Mouse (Mus musculus): Measurements from ENCODE around the gene Cnpy1.

The Cnpy1 gene

GRCm38 (mm10) chr5:28239829-28240228 lies 5.8 kb downstream of the Cnpy1 start:
- DNase-seq (ENCODE audit: low read depth, low spot score), result no peak

- DNase-seq (ENCODE audit: low read depth, low spot score), result no peak
Observed at GRCm38 (mm10) chr5:28238876-28239275, 6.7 kb downstream of the Cnpy1 start.

DNA sequence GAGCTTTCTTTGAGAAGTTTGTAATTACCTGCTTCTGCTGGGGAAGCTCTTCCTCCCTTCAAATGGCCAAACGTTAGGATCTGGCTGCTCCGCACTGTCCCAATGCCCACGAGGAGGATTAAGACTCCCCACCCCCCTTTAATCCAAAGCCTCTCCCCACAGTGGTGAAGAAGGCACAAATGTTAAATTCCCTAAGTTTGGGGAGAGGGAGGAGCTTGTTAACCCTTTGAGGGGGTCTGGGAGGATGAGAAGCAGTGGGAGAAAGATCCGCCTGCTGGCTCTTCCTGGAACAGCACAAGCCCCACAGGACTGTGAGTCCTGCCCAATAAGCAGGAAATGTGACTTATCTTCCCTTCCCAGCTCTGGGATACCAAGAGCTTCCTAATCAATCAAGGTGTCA lies 7.5 kb downstream of the Cnpy1 start:
- DNase-seq (ENCODE audit: low read depth, low spot score), result peak; percentile 39

- no peak for DNase-seq (ENCODE audit: low read depth, low spot score)
Observed at GRCm38 (mm10) chr5:28237715-28238114, 7.9 kb downstream of the Cnpy1 start.

GRCm38 (mm10) chr5:28237055-28237454 lies 8.6 kb downstream of the Cnpy1 start:
- no peak for DNase-seq (ENCODE audit: low read depth, low spot score)

- no peak for DNase-seq (ENCODE audit: low read depth, low spot score)
Observed at GRCm38 (mm10) chr5:28236098-28236497, 9.5 kb downstream of the Cnpy1 start.

GRCm38 (mm10) chr5:28232101-28232500 lies 13.5 kb downstream of the Cnpy1 start:
- no peak for DNase-seq (ENCODE audit: low read depth, low spot score)

DNA sequence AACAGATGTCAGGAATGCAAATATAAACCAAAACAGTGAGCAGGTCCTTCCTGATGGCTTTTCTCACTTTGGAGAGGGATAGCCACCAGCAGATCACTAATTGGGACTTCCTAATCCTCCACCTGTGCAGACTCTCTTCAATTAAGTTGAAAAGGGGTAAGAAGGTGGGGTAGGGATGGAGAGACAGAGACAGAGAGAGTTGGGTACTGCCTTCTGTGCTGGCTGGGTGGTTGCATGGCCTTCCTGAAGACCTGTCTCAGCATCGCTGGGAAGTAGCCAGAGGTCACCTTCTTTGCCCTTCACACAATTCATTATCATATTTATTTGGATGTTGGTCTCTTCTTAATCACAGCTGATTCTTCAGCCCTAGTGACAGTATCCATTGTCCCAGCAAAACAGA lies 26.0 kb downstream of the Cnpy1 start:
- DNase-seq (ENCODE audit: low read depth, low spot score), result no peak

GRCm38 (mm10) chr5:28213441-28213840 lies 32.2 kb downstream of the Cnpy1 start:
- DNase-seq (ENCODE audit: low read depth, low spot score), result no peak

- DNase-seq (ENCODE audit: low read depth, low spot score), result peak; percentile 31
Observed at GRCm38 (mm10) chr5:28211651-28212310, 33.8 kb downstream of the Cnpy1 start.

- DNase-seq (ENCODE audit: low read depth, low spot score), result no peak
Observed at GRCm38 (mm10) chr5:28210591-28211550, 34.7 kb downstream of the Cnpy1 start.

DNA sequence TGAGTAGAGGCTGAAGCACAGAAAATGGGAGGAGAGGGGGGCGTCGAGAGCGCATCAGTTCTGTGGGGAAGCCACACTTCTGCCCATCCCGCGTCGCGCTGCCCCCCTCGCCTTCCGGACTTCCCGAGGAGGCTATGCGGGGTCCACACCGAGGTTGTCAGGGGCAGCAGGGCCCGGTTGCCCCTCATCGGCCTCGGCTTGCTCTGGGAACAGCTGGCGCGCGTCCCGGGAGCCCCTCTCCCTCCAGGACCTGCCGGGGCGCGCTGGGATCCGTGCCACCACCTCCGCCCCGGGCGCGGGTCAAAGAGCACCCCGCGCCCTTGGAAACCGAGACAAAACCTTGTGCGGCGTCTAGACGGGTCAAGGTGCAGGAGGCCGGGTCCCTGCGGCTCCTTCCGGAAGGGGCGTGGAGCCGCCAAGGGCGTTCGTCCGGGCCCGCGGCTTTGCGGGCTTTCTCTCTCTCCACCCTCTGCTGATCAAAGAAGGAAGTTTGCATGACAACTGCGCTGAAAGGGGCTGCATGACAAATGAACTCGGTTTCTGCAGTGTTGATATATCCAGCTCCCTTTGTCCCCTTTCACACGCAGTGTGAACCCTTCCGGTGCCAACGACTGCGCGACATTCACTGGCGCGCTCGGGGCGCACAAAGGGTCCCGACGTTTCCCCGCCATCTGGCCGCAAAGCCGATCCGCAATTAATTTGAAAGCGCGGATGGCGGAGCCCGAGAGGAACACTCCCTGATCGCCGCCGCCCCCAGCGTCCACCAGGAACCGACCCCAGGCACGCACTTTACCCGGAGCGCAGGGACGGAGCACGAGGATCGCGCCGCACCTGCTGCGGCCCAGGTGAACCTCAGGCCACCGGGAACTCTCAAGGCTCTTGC lies 35.8 kb downstream of the Cnpy1 start:
- DNase-seq (ENCODE audit: low read depth, low spot score), result peak; percentile 87

- DNase-seq (ENCODE audit: low read depth, low spot score), result no peak
Observed at GRCm38 (mm10) chr5:28208726-28209520, 36.7 kb downstream of the Cnpy1 start.

- no peak for DNase-seq (ENCODE audit: low read depth, low spot score)
Observed at GRCm38 (mm10) chr5:28207043-28207442, 38.6 kb downstream of the Cnpy1 start.

DNA sequence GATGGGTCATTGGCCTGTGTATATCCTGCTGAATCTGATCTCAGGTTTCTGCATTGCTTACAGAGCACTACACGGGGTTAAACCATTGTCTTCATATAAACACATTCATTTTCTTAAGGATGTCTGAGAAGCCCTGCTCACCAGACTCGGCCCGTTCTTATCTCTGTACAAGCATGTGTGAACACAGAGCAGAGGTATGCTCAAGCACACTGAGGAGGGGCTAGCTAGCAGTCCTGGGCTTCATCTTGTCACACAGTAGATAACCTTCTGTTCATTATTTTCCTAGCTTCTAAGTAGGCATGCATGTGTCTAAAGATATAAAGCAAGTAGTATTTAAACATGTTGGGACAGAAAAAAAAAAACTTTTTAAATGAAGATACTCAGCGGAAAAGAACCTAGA lies 39.2 kb downstream of the Cnpy1 start:
- DNase-seq (ENCODE audit: low read depth, low spot score), result no peak

DNA sequence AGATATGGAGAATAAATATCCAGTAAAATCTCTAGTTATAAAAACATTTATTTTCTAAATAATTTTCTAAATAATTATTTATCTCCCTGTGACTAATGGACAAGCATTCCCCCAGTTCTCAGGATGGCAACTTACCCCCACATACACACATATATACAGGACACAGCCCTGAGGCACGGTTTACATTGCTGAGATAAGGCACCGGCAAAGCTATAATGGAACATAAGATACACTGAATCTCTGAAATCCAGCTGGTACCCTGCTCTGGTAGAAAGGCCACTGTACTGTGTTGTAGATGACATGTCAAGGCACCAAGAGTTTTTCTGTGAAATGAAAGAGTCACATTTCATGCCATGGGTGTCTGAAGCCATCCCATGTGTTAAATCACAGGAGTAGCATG lies 40.9 kb downstream of the Cnpy1 start:
- no peak for DNase-seq (ENCODE audit: low read depth, low spot score)

- DNase-seq (ENCODE audit: low read depth, low spot score), result no peak
Observed at GRCm38 (mm10) chr5:28203086-28203485, 42.5 kb downstream of the Cnpy1 start.

GRCm38 (mm10) chr5:28199089-28199873 lies 46.3 kb downstream of the Cnpy1 start:
- DNase-seq (ENCODE audit: low read depth, low spot score), result no peak

GRCm38 (mm10) chr5:28195473-28195872 lies 50.1 kb downstream of the Cnpy1 start:
- no peak for DNase-seq (ENCODE audit: low read depth, low spot score)

- DNase-seq (ENCODE audit: low read depth, low spot score), result no peak
Observed at GRCm38 (mm10) chr5:28192099-28192454, 53.5 kb downstream of the Cnpy1 start.

All from WW6 (cell line).